Mouse (Mus musculus): ENCODE data around the gene Slc35g3. TPM values are rescaled to one million over a fixed set of nuclear protein-coding genes. Genes with fewer than 3 reads are reported as not detected.
A peak's percentile ranks its signal among the peaks of the same experiment; 100 is the strongest.

The Slc35g3 gene
- polyA plus RNA-seq, 1 experiment: not detected

DNA sequence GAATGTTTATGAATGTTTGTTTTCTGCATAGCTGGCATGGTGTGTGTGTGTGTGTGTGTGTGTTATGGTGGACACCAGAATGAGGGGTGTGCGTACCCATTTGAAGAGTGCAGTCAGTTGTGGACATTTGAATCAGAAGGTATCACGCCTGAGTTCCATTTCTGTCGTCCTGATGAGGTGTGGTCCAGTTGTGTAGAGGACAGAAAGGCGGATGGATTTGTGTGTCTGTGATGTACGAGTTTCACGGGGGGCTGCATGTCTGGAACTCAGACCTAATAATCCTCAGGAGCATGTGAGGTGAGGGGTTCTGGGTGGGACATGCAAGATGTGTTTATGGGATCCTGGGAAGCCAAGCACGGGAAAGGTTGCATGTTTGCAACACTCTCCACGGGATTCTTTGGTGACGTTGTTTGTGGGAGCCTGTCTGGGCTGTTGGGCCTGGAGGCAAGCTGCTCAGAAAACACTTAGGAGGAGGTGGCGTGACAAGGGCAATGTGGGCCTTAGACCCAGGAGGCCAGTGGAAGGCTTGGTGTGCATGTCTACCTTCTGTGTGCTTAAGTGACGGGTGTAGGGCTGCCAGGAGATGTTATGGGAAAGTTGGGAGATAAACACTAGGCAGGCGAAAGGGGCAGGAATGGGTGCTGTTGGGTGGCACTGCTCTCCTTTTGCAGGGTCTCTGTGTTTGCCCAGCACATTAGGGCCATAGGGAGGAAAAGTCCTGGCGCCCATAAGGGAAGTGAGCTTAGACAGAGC, 5.3 kb upstream of the Slc35g3 start:
- no peak for TF ChIP-seq EP300 (IDR thresholded peaks at IDR 0.05; ENCODE audit: insufficient read depth, low read depth, low read length)
- no peak for TF ChIP-seq POLR2A (IDR thresholded peaks at IDR 0.05; ENCODE audit: insufficient read depth, low read length)
- TF ChIP-seq CTCF (IDR thresholded peaks at IDR 0.05; ENCODE audit: low read depth, low read length): no peak
- Histone ChIP-seq H3K9me3 (replicated peaks; ENCODE audit: control insufficient read depth, insufficient read depth, low read length, poor library complexity, severe bottlenecking) (no peaks in the 10 kb centered on the region), H3K4me1 (ENCODE audit: control insufficient read depth, insufficient read depth, low read length) (no peaks in the 10 kb centered on the region), H3K27me3 (ENCODE audit: control insufficient read depth, insufficient read depth, low read length, poor library complexity, severe bottlenecking) (no peaks in the 10 kb centered on the region), H3K36me3 (ENCODE audit: control insufficient read depth, insufficient read depth, low read length, poor library complexity, severe bottlenecking) (no peaks in the 10 kb centered on the region), H3K27ac (ENCODE audit: insufficient read depth, low read length) (no peak overlapping the region), H3K4me3 (ENCODE audit: low read depth, low read length) (peak overlapping the region; percentile 16; the same call in 1 of the 2 replicates), H3K9ac (ENCODE audit: low read depth, poor library complexity, severe bottlenecking) (no peak overlapping the region)

DNA sequence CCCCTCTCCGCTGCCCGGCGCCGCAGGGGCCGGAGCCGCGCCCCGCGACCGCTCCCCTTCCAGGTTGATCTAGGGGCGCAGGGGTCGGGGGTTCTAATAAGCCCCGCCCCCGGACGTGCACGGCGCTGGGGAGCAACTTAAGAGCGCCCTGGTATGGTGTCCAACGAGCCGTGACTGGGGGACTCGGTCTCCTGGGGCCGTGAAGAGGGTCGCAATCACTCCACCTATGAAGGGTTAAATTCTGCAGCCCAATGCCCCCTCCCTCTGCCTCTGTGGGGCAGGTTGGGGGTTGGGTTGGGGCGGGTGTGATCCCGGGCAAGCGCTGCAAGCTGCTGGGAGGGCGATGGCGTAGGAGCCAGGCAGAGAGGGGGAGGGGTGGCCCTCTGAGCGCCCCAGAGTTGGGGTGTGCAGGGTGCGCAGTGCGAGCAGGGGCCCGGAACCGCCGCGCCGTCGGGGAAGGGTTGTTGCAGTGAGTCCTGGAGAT, 4.4 kb upstream of the Slc35g3 start:
- Histone ChIP-seq H3K27ac (ENCODE audit: insufficient read depth, low read length) (no peak overlapping the region), H3K4me3 (ENCODE audit: low read depth, low read length) (peak overlapping the region; percentile 73), H3K9me3 (replicated peaks; ENCODE audit: control insufficient read depth, insufficient read depth, low read length, poor library complexity, severe bottlenecking) (no peaks in the 10 kb centered on the region), H3K9ac (ENCODE audit: low read depth, poor library complexity, severe bottlenecking) (peak overlapping the region; percentile 82), H3K27me3 (ENCODE audit: control insufficient read depth, insufficient read depth, low read length, poor library complexity, severe bottlenecking) (no peaks in the 10 kb centered on the region), H3K4me1 (ENCODE audit: control insufficient read depth, insufficient read depth, low read length) (no peaks in the 10 kb centered on the region), H3K36me3 (ENCODE audit: control insufficient read depth, insufficient read depth, low read length, poor library complexity, severe bottlenecking) (no peaks in the 10 kb centered on the region)
- no peak for TF ChIP-seq CTCF (IDR thresholded peaks at IDR 0.05; ENCODE audit: low read depth, low read length)
- no peak for TF ChIP-seq EP300 (IDR thresholded peaks at IDR 0.05; ENCODE audit: insufficient read depth, low read depth, low read length)
- no peak for TF ChIP-seq POLR2A (IDR thresholded peaks at IDR 0.05; ENCODE audit: insufficient read depth, low read length)

DNA sequence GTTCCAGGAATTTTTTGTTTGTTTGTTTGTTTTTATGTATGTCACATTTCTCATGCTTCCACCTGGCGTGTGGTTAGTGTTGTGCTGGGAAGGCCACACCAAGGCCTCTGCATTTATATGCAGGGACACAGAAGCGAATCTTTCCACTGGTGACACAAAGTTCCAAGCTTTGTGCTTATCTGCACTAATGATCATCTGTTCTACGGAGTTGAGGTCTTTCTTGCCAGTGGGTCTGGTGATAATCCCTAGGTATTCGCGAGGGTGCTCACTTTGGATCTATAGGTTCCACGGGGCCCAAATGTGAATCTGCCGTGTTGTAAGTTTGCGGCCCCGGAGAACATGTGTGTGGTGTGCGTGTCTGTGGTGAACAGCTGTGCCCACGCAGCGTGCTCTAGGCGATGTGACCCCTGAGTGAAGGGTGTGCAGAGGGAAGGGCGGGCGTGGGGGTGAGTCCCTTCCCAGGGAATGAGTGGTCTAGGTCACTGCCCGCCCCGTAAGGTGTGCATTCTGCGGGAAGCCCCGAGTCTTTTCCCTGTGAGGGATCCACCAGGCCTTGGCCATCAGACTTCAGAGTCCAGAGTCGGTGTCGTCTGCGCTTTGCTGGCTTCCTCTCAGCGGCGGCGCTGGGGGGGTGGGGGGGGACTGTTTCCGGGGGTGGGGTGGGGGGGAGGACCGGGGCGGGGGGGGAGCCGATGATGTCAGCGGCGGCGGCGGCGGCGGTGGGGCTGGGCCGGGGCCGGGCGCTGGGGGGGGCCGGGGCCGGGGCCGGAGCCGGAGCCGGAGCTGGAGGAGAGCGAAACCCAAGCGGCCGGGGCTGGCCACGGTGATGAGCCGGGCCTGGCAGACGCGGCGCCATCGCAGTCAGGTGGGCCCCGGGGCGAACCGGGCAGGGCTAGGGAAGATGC, 3.7 kb upstream of the Slc35g3 start, which contains the start of gene Zbtb4:
Zbtb4 (plus strand) TSS at position 692 of the 905 bp plus-strand sequence.
- H3K4me3 ChIP-seq (ENCODE audit: low read depth, low read length): peak within 1 kb of the TSS; percentile 73
- no peaks in the 10 kb centered on the region for H3K4me1 ChIP-seq (ENCODE audit: control insufficient read depth, insufficient read depth, low read length)
- no peak within 1 kb of the TSS for H3K27ac ChIP-seq (ENCODE audit: insufficient read depth, low read length)
- H3K27me3 ChIP-seq (ENCODE audit: control insufficient read depth, insufficient read depth, low read length, poor library complexity, severe bottlenecking): no peaks in the 10 kb centered on the region
- TF ChIP-seq CTCF (IDR thresholded peaks at IDR 0.05; ENCODE audit: low read depth, low read length): no peak
- no peak for TF ChIP-seq POLR2A (IDR thresholded peaks at IDR 0.05; ENCODE audit: insufficient read depth, low read length)
- TF ChIP-seq EP300 (IDR thresholded peaks at IDR 0.05; ENCODE audit: insufficient read depth, low read depth, low read length): no peak
- H3K9ac ChIP-seq (ENCODE audit: low read depth, poor library complexity, severe bottlenecking): peak within 1 kb of the TSS; percentile 82
- no peaks in the 10 kb centered on the region for H3K36me3 ChIP-seq (ENCODE audit: control insufficient read depth, insufficient read depth, low read length, poor library complexity, severe bottlenecking)
- no peaks in the 10 kb centered on the region for H3K9me3 ChIP-seq (replicated peaks; ENCODE audit: control insufficient read depth, insufficient read depth, low read length, poor library complexity, severe bottlenecking)

DNA sequence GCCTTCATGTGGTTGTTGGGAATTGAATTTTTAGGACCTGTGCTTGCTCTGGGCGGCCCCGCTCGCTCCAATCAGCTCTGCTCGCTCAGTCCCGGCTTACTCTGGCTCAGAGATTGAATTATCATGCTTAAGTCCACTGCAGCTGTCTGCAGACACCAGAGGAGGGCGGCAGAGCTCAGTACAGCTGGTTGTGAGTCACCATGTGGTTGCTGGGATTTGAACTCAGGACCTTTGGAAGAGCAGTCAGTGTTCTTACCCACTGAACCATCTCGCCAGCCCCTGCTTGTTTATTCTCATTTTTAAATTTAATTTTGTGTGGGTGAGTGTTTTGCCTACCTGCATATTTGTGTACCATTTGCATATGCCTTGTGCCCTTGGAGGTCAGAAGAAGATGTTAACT, 1.8 kb upstream of the Slc35g3 start:
- Histone ChIP-seq H3K4me3 (ENCODE audit: low read depth, low read length) (no peak overlapping the region), H3K9me3 (replicated peaks; ENCODE audit: control insufficient read depth, insufficient read depth, low read length, poor library complexity, severe bottlenecking) (no peaks in the 10 kb centered on the region), H3K9ac (ENCODE audit: low read depth, poor library complexity, severe bottlenecking) (no peak overlapping the region), H3K27me3 (ENCODE audit: control insufficient read depth, insufficient read depth, low read length, poor library complexity, severe bottlenecking) (no peaks in the 10 kb centered on the region), H3K4me1 (ENCODE audit: control insufficient read depth, insufficient read depth, low read length) (peaks cover 1% of the 10 kb centered on the region), H3K27ac (ENCODE audit: insufficient read depth, low read length) (no peak overlapping the region), H3K36me3 (ENCODE audit: control insufficient read depth, insufficient read depth, low read length, poor library complexity, severe bottlenecking) (no peaks in the 10 kb centered on the region)
- TF ChIP-seq POLR2A (IDR thresholded peaks at IDR 0.05; ENCODE audit: insufficient read depth, low read length) (no peak), CTCF (IDR thresholded peaks at IDR 0.05; ENCODE audit: low read depth, low read length) (peak; percentile 73)

DNA sequence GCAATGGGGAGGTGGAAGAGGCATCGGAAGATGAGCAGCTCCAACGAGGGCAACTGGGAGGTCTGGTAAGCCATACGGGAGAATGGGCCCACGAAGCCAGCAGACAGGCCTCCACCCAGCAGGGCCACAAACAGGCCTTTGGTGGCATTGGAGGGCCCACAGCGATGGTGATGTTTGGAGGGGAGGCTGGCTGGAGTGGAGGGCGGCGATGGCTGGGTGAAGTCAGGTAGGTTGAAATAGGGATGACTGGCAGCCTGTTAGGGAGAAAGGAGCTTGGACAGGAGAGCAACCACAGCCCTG, 917 bp downstream of the Slc35g3 start:
- no peak overlapping the region for H3K4me3 ChIP-seq (ENCODE audit: low read depth, low read length)
- H3K36me3 ChIP-seq (ENCODE audit: control insufficient read depth, insufficient read depth, low read length, poor library complexity, severe bottlenecking): no peaks in the 10 kb centered on the region; the same call in 1 of the 2 replicates
- H3K27me3 ChIP-seq (ENCODE audit: control insufficient read depth, insufficient read depth, low read length, poor library complexity, severe bottlenecking): no peaks in the 10 kb centered on the region
- no peak overlapping the region for H3K27ac ChIP-seq (ENCODE audit: insufficient read depth, low read length)
- H3K4me1 ChIP-seq (ENCODE audit: control insufficient read depth, insufficient read depth, low read length): peaks cover 1% of the 10 kb centered on the region
- H3K9ac ChIP-seq (ENCODE audit: low read depth, poor library complexity, severe bottlenecking): no peak overlapping the region
- H3K9me3 ChIP-seq (replicated peaks; ENCODE audit: control insufficient read depth, insufficient read depth, low read length, poor library complexity, severe bottlenecking): no peaks in the 10 kb centered on the region
- TF ChIP-seq EP300 (IDR thresholded peaks at IDR 0.05; ENCODE audit: insufficient read depth, low read depth, low read length): no peak
- no peak for TF ChIP-seq POLR2A (IDR thresholded peaks at IDR 0.05; ENCODE audit: insufficient read depth, low read length)
- no peak for TF ChIP-seq CTCF (IDR thresholded peaks at IDR 0.05; ENCODE audit: low read depth, low read length)

Data from ES-Bruce4 (cell line).